Mouse (Mus musculus) ES-Bruce4 (cell line): ENCODE measurements around the gene H2-M5.

Experiments used
- CTCF ChIP-seq: IDR thresholded peaks from one replicate; pipeline ENCODE4 v1.8.1; 2011; ENCODE audit warnings: low read depth, low read length
- EP300 ChIP-seq: IDR thresholded peaks from 2 replicates; pipeline ENCODE4 v1.6.1; 2011; ENCODE audit warnings: low read depth, low read length; ENCODE audit not compliant: insufficient read depth

DNA sequence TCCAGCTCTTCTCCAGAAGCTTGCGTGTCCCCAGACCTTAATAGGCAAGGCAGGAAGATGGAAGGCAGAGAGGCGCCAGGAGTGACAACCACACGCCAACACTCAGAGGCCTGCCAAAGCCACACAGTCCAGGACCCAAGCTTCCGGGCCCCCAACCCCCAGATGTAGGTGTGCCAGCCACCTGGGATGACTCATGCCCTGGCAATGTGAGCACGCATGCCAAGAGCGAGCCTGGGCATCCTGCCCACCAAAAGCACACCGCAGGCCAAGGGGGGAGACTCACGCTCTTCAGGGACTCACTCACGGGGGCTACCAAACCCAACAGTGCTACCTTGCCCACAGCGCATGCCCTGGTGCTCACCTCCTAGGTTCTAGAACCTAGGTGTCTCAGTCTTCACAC is 46.9 kb downstream of the H2-M5 start:
- TF ChIP-seq CTCF (no peak), EP300 (no peak)
